Mouse (Mus musculus): ENCODE results near the gene Tedc1. TPM values are rescaled to one million over a fixed set of nuclear protein-coding genes. Genes with fewer than 3 reads are reported as not detected.

Tedc1 gene
- polyA plus RNA-seq, 1 experiment from 2014 or later, result 19.8 TPM

GRCm38 (mm10) chr12:113143164-113143563 lies 13.1 kb upstream of the Tedc1 start:
- DNase-seq (ENCODE audit: low spot score), result no peak
- H3K9me3 ChIP-seq (ENCODE audit: control insufficient read depth, low read length), result no peaks in the 10 kb centered on the region
- peak overlapping the region; percentile 48; the same call in 1 of the 2 replicates for H3K4me3 ChIP-seq (ENCODE audit: low read depth, low read length)
- peaks cover 23% of the 10 kb centered on the region for H3K4me1 ChIP-seq (ENCODE audit: control insufficient read depth, insufficient read depth, low read length)
- H3K27me3 ChIP-seq (replicated peaks; ENCODE audit: control insufficient read depth, insufficient read depth, low read length), result peaks cover 33% of the 10 kb centered on the region
- no peak for ATAC-seq (ENCODE audit: low read depth)
- WGBS, result 65% methylated on average over 7 of the region's 7 CpGs
- H3K27ac ChIP-seq (replicated peaks; ENCODE audit: low read depth, low read length), result 0 out of 2 replicates have a peak overlapping the region, but pooled peaks have one; percentile 55
- H3K9ac ChIP-seq (ENCODE audit: low read depth, low read length), result 0 out of 2 replicates have a peak overlapping the region, but pooled peaks have one; percentile 38
- peak overlapping the region; percentile 71 for H3K4me2 ChIP-seq (ENCODE audit: low read depth, low read length)
- peaks cover 5% of the 10 kb centered on the region; the same call in 1 of the 2 replicates for H3K36me3 ChIP-seq (ENCODE audit: control insufficient read depth, insufficient read depth, low read length)

GRCm38 (mm10) chr12:113144001-113144756 lies 12.0 kb upstream of the Tedc1 start:
- no peak for ATAC-seq (ENCODE audit: low read depth)
- peaks cover 20% of the 10 kb centered on the region for H3K4me1 ChIP-seq (ENCODE audit: control insufficient read depth, insufficient read depth, low read length)
- H3K27ac ChIP-seq (replicated peaks; ENCODE audit: low read depth, low read length), result no peak overlapping the region
- no peak overlapping the region for H3K9ac ChIP-seq (ENCODE audit: low read depth, low read length)
- no peak overlapping the region for H3K4me2 ChIP-seq (ENCODE audit: low read depth, low read length)
- no peak for DNase-seq (ENCODE audit: low spot score)
- H3K4me3 ChIP-seq (ENCODE audit: low read depth, low read length), result no peak overlapping the region
- peaks cover 41% of the 10 kb centered on the region for H3K27me3 ChIP-seq (replicated peaks; ENCODE audit: control insufficient read depth, insufficient read depth, low read length)
- H3K36me3 ChIP-seq (ENCODE audit: control insufficient read depth, insufficient read depth, low read length), result no peaks in the 10 kb centered on the region; the same call in 1 of the 2 replicates
- WGBS, result 82% methylated on average over 19 of the region's 20 CpGs
- no peaks in the 10 kb centered on the region for H3K9me3 ChIP-seq (ENCODE audit: control insufficient read depth, low read length)

- no peak overlapping the region for H3K27ac ChIP-seq (replicated peaks; ENCODE audit: low read depth, low read length)
- WGBS, result 92% methylated on average over 16 of the region's 16 CpGs
- no peak overlapping the region for H3K4me3 ChIP-seq (ENCODE audit: low read depth, low read length)
- peaks cover 15% of the 10 kb centered on the region; the same call in 1 of the 2 replicates for H3K4me1 ChIP-seq (ENCODE audit: control insufficient read depth, insufficient read depth, low read length)
- ATAC-seq (ENCODE audit: low read depth), result no peak
- no peak for DNase-seq (ENCODE audit: low spot score)
- no peak overlapping the region for H3K9ac ChIP-seq (ENCODE audit: low read depth, low read length)
- H3K36me3 ChIP-seq (ENCODE audit: control insufficient read depth, insufficient read depth, low read length), result no peaks in the 10 kb centered on the region; the same call in 1 of the 2 replicates
- peaks cover 43% of the 10 kb centered on the region for H3K27me3 ChIP-seq (replicated peaks; ENCODE audit: control insufficient read depth, insufficient read depth, low read length)
- H3K4me2 ChIP-seq (ENCODE audit: low read depth, low read length), result no peak overlapping the region
- H3K9me3 ChIP-seq (ENCODE audit: control insufficient read depth, low read length), result no peaks in the 10 kb centered on the region
Measured at GRCm38 (mm10) chr12:113144886-113145285, 11.3 kb upstream of the Tedc1 start.

GRCm38 (mm10) chr12:113145591-113145990 lies 10.6 kb upstream of the Tedc1 start:
- Histone ChIP-seq H3K4me3 (ENCODE audit: low read depth, low read length) (no peak overlapping the region), H3K9me3 (ENCODE audit: control insufficient read depth, low read length) (no peaks in the 10 kb centered on the region), H3K4me1 (ENCODE audit: control insufficient read depth, insufficient read depth, low read length) (peaks cover 15% of the 10 kb centered on the region; the same call in 1 of the 2 replicates), H3K36me3 (ENCODE audit: control insufficient read depth, insufficient read depth, low read length) (no peaks in the 10 kb centered on the region; the same call in 1 of the 2 replicates), H3K4me2 (ENCODE audit: low read depth, low read length) (no peak overlapping the region), H3K27ac (replicated peaks; ENCODE audit: low read depth, low read length) (no peak overlapping the region), H3K27me3 (replicated peaks; ENCODE audit: control insufficient read depth, insufficient read depth, low read length) (peaks cover 38% of the 10 kb centered on the region), H3K9ac (ENCODE audit: low read depth, low read length) (no peak overlapping the region)
- DNase-seq (ENCODE audit: low spot score) (no peak), ATAC-seq (ENCODE audit: low read depth) (no peak)
- 78% methylated on average over 5 of the region's 5 CpGs for WGBS

- 11% methylated on average over 44 of the region's 45 CpGs for WGBS
- peaks cover 34% of the 10 kb centered on the region for H3K27me3 ChIP-seq (replicated peaks; ENCODE audit: control insufficient read depth, insufficient read depth, low read length)
- H3K27ac ChIP-seq (replicated peaks; ENCODE audit: low read depth, low read length), result no peak within 1 kb of the TSS
Measured at GRCm38 (mm10) chr12:113146112-113147057, 9.8 kb upstream of the Tedc1 start, which contains the start of gene Crip1. Gene Crip1, plus strand, starts transcription at chr12:113146316.

GRCm38 (mm10) chr12:113147481-113147880 lies 8.7 kb upstream of the Tedc1 start:
- DNase-seq (ENCODE audit: low spot score) (no peak), ATAC-seq (ENCODE audit: low read depth) (no peak)
- Histone ChIP-seq H3K4me3 (ENCODE audit: low read depth, low read length) (no peak overlapping the region), H3K27ac (replicated peaks; ENCODE audit: low read depth, low read length) (no peak overlapping the region), H3K27me3 (replicated peaks; ENCODE audit: control insufficient read depth, insufficient read depth, low read length) (peaks cover 24% of the 10 kb centered on the region), H3K4me2 (ENCODE audit: low read depth, low read length) (no peak overlapping the region), H3K9ac (ENCODE audit: low read depth, low read length) (no peak overlapping the region), H3K4me1 (ENCODE audit: control insufficient read depth, insufficient read depth, low read length) (peaks cover 18% of the 10 kb centered on the region), H3K9me3 (ENCODE audit: control insufficient read depth, low read length) (no peaks in the 10 kb centered on the region), H3K36me3 (ENCODE audit: control insufficient read depth, insufficient read depth, low read length) (no peaks in the 10 kb centered on the region; the same call in 1 of the 2 replicates)
- WGBS, result 83% methylated on average over 8 of the region's 8 CpGs

More at GRCm38 (mm10) chr12:113146112-113147057, 9.8 kb upstream of the Tedc1 start, which contains the start of gene Crip1:
- ATAC-seq (ENCODE audit: low read depth), result peak; percentile 4; the same call in 1 of the 2 replicates
- Histone ChIP-seq H3K9me3 (ENCODE audit: control insufficient read depth, low read length) (no peaks in the 10 kb centered on the region), H3K9ac (ENCODE audit: low read depth, low read length) (peak within 1 kb of the TSS; percentile 49), H3K4me2 (ENCODE audit: low read depth, low read length) (peak within 1 kb of the TSS; percentile 44), H3K36me3 (ENCODE audit: control insufficient read depth, insufficient read depth, low read length) (no peaks in the 10 kb centered on the region; the same call in 1 of the 2 replicates), H3K4me1 (ENCODE audit: control insufficient read depth, insufficient read depth, low read length) (peaks cover 15% of the 10 kb centered on the region), H3K4me3 (ENCODE audit: low read depth, low read length) (peak within 1 kb of the TSS; percentile 15)
- peak; percentile 76 for DNase-seq (ENCODE audit: low spot score)

- Histone ChIP-seq H3K4me3 (ENCODE audit: low read depth, low read length) (no peak overlapping the region), H3K4me2 (ENCODE audit: low read depth, low read length) (no peak overlapping the region), H3K27me3 (replicated peaks; ENCODE audit: control insufficient read depth, insufficient read depth, low read length) (peaks cover 24% of the 10 kb centered on the region), H3K9ac (ENCODE audit: low read depth, low read length) (no peak overlapping the region), H3K36me3 (ENCODE audit: control insufficient read depth, insufficient read depth, low read length) (no peaks in the 10 kb centered on the region; the same call in 1 of the 2 replicates), H3K27ac (replicated peaks; ENCODE audit: low read depth, low read length) (no peak overlapping the region), H3K9me3 (ENCODE audit: control insufficient read depth, low read length) (no peaks in the 10 kb centered on the region), H3K4me1 (ENCODE audit: control insufficient read depth, insufficient read depth, low read length) (peaks cover 12% of the 10 kb centered on the region)
- DNase-seq (ENCODE audit: low spot score), result no peak
- no peak for ATAC-seq (ENCODE audit: low read depth)
- 34% methylated on average over 16 of the region's 16 CpGs for WGBS
Measured at GRCm38 (mm10) chr12:113148381-113149035, 7.7 kb upstream of the Tedc1 start.

GRCm38 (mm10) chr12:113149341-113149740 lies 6.9 kb upstream of the Tedc1 start:
- Histone ChIP-seq H3K4me1 (ENCODE audit: control insufficient read depth, insufficient read depth, low read length) (peaks cover 12% of the 10 kb centered on the region), H3K27me3 (replicated peaks; ENCODE audit: control insufficient read depth, insufficient read depth, low read length) (peaks cover 24% of the 10 kb centered on the region), H3K9me3 (ENCODE audit: control insufficient read depth, low read length) (no peaks in the 10 kb centered on the region), H3K4me2 (ENCODE audit: low read depth, low read length) (no peak overlapping the region), H3K36me3 (ENCODE audit: control insufficient read depth, insufficient read depth, low read length) (no peaks in the 10 kb centered on the region; the same call in 1 of the 2 replicates), H3K9ac (ENCODE audit: low read depth, low read length) (no peak overlapping the region), H3K27ac (replicated peaks; ENCODE audit: low read depth, low read length) (no peak overlapping the region), H3K4me3 (ENCODE audit: low read depth, low read length) (no peak overlapping the region)
- DNase-seq (ENCODE audit: low spot score) (no peak), ATAC-seq (ENCODE audit: low read depth) (no peak)
- WGBS, result 68% methylated on average over 4 of the region's 4 CpGs
